Mouse (Mus musculus): ENCODE results near the gene Endou.

DNA sequence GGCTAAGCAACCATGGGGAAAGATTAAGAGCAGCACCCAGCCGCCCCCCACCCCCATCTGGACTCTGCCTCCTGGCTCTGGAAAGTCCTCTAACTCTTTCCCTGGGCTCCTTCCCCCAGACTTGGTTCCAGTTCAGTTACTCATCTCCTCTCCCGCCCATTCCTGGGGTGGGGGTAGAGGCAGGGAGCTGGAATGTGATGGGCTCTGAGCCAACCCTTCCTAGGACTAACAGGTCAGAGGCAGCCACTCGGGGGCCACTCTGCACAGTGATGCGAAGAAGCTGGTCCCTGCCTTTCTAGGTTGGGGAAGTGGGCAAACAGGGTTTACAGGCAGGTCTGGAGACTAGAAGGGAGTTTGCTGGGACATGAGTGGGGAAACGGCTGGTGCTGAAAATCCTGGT lies 42.0 kb upstream of the Endou start:
- TF ChIP-seq CTCF (IDR thresholded peaks at IDR 0.05; ENCODE audit: insufficient read depth, low read length) (no peak), POLR2A (IDR thresholded peaks at IDR 0.05; ENCODE audit: borderline replicate concordance, extremely low read depth, low read depth, low read length) (no peak)
